Mouse (Mus musculus): Measurements from ENCODE around the gene Ccdc130.

The Ccdc130 gene

DNA sequence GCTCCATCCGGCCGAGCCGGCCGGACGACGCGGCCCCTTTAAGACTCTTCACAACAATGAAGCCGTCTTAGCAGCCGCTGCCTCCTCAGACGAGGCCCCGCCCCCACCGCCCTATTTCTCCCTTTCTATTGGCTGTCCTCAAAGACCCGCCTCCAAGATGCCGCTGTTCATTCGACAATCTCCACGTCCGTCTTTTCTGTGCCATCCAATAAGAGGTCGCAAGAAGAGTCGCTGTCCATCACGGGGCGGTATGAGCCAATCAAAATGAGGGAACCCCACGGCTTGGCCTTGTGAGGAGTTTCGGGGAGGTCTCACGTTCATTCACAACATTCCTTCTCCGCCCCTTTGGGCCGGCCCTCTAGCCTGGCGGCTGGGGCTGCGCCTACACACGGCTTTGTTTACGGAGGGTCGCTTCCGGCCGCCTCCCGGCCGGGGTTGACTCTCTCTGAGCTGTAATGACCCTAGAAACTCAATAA is 33.1 kb downstream of the Ccdc130 start, which contains the start of gene Zswim4:
Zswim4 (minus strand) TSS at position 58 of the 476 bp plus-strand sequence.
- DNase-seq (ENCODE audit: low read depth), result peak; percentile 100

DNA sequence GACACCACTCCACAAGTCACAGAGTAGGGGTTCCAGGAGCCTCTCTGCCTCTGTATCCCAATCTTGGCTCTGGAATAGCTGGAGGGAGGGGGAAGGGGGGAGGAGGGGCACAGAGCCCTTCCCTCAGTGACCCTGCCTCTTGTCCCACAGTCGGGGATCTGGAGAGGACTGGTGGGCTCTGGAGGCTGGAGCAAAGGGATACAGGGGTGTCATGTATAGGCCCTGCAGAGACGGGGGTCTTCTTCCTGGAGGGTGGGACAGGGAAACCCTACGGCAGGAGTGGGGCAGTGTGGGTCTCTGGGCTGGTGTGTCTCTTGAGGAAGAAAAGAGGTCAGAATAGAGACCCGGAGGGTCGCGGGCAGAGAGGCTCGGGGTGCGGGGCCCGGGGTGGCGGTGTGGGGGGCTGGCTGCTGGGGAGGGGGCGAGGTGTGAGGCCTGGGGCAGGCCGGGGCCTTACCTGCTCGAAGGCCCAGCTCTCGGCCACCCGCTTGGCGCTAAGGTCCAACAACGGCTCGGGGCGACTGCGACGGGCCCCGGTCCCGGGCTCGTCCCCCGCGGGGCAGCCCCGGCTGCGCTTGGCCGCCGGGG is 33.7 kb downstream of the Ccdc130 start:
- DNase-seq (ENCODE audit: low read depth), result no peak

DNA sequence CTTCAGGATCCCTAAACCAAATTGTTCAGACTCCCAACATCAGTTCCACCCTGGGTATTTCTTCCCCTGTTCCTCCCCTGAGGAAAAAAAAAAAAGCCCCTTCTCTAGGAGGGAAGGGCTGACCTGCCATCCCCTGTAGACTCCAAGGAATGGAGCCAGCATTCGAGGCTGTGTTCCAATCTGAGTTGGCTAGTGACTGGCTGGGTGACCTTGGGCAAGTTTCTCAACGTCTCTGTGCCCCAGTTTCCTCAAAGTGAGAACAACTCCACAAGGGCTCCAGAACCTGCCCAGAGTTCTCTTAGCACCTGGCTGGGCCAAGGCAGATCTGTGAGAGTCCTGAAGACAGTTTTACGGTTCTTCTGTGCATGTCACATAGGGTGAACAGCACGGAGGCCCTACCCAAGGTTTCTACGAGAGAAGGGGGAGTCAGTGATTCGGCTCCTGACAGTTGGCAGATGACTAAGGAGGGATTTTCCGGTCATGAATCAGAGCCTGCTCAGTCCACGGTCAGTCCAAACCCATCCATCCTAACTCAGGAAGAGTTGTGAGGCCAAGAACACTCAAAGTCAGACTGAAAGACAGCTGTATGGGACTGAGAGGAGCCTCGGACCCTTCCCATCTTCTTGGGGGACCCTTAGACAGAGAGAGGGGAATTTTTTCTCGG is 34.3 kb downstream of the Ccdc130 start:
- DNase-seq (ENCODE audit: low read depth), result peak; percentile 66

GRCm38 (mm10) chr8:84233055-84233454 is 37.1 kb downstream of the Ccdc130 start:
- DNase-seq (ENCODE audit: low read depth), result peak; percentile 21

DNA sequence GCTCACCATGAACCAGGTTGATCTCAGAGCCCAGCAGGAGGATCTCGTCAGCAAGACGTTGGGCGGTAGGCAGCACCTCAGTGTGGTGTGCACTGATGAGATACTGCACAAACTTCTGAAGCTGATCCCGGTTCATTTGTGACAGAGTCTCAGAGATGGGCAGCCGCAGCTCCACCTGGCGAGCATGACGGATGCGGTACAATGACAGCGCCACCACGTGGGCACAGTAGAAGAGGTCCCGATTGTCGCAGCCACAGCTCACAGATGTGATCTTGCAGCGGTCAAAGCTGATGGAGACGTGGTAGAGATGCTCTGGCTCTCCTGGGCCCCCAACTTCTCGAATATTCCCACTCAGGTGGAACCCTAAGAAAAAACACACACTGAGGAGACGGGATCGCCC is 39.4 kb downstream of the Ccdc130 start:
- DNase-seq (ENCODE audit: low read depth), result no peak

GRCm38 (mm10) chr8:84223322-84224029 is 46.7 kb downstream of the Ccdc130 start:
- no peak for DNase-seq (ENCODE audit: low read depth)

GRCm38 (mm10) chr8:84222566-84223165 is 47.5 kb downstream of the Ccdc130 start:
- DNase-seq (ENCODE audit: low read depth), result peak; percentile 37

DNA sequence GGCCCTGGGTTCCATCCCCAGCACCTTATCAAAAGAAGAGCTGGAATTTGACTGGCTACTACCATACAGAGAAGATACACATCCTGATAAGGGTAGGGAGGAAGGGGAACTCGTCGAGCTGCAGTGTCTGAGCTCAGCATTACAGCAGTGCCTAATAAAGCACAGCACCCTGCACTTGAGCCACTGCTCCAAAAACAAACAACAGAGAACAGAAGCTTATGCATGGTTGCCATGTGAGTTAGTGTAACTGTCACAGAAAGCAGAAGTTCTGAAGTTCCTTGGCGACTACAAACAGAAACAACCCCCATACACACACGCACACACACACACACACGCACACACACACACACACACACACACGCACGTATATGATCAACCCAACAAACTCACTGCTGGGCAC is 50.1 kb downstream of the Ccdc130 start:
- DNase-seq (ENCODE audit: low read depth), result no peak

DNA sequence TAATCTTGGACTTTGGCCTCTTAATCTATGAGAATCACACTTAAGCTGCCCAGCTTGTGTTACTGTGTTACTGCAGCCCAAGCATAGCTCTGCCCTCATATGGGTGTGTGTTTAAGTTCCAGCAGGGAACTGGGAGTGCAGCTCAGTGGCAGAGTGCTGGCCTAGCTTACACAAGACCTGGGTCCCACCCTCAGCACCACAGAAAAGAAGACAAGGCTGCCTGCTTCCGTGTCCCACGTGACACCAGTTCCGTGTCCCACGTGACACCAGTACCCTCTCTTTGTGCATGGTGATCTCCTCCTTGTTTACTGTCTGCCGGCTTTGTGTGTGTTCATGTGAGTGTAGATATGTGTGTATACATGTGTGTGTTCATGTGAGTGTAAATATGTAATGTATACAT is 52.0 kb downstream of the Ccdc130 start:
- no peak for DNase-seq (ENCODE audit: low read depth)

GRCm38 (mm10) chr8:84217206-84217605 is 53.0 kb downstream of the Ccdc130 start:
- DNase-seq (ENCODE audit: low read depth), result no peak

DNA sequence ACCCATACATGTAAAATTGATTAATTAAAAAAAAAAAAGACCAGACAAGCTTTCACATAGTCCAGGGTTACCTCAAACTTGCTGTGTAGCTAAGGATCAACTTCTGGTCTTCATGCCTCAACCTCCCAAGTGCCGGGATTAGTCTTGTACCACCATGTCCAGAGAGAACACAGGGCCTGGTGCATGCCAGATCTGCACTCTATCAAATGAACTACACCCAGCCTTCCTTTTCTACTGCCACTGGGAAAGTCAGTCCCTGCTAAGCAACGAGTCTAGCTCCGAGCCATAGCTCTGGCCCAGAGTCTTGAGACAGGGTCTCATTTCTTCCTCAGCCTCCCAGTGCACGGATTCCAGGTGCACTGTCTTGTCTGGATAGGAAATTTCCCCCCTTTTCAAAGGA is 56.9 kb downstream of the Ccdc130 start:
- DNase-seq (ENCODE audit: low read depth), result no peak

GRCm38 (mm10) chr8:84211881-84212563 is 58.2 kb downstream of the Ccdc130 start:
- no peak for DNase-seq (ENCODE audit: low read depth)

DNA sequence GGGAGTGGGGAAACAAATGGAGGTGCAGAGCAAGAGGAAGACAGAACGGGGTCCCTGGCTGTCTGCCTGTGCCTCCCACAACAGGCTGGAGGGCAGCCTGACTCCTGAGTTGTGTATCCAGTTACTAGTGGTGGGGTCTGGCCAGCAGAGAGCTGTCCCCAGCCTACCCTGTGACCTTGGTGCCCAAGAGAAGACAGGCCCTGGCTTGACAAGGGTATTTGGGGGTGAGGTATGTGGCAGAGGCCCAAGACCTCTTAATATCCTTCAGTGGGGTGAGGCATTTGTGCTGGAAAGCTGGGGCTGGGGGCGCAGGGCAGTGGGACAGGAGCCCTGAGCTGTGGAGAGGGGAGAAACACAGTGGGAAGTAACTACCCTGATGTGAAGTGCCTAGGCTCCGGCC is 59.0 kb downstream of the Ccdc130 start:
- no peak for DNase-seq (ENCODE audit: low read depth)

DNA sequence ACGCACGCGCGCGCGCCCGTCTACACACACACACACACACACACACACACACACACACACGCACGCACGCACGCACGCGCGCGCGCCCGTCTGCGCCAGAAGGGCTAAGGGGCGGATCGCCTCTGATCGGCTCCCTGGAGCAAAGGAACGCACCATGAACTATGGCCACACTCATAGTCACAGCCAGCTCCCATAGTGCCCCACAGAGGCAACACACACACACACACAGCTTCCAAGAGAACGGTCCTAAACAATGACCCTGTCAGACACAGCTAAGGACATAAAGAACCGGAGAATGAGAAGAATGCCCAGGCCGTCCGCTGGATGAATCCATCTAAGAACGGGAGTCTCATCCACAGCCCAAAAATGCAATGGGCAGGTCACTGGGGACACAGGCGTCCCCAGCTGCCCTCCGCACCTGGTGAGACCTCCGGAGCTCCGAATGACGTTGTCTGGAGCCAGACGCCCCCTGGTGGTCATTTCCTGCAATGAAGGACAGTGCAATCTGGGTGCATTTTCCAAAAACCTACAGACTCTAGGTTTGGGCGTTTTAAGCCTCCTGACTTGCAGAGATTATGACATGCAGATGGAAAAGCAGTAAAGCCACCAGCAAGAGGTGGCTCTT is 59.9 kb downstream of the Ccdc130 start:
- peak; percentile 79 for DNase-seq (ENCODE audit: low read depth)

GRCm38 (mm10) chr8:84208381-84209380 is 61.5 kb downstream of the Ccdc130 start:
- DNase-seq (ENCODE audit: low read depth), result peak; percentile 58

- peak; percentile 95 for DNase-seq (ENCODE audit: low read depth)
These were observed 62.4 kb downstream of the Ccdc130 start for GRCm38 (mm10) chr8:84207811-84208210.

All from 416B (cell line).